Mouse (Mus musculus): ENCODE data around the gene Bnip3.

Bnip3 gene

GRCm38 (mm10) chr7:138909277-138910192, at the start of gene Bnip3:
Bnip3 (minus strand) TSS chr7:138909519.
- DNase-seq (ENCODE audit: low read depth), result no peak

DNA sequence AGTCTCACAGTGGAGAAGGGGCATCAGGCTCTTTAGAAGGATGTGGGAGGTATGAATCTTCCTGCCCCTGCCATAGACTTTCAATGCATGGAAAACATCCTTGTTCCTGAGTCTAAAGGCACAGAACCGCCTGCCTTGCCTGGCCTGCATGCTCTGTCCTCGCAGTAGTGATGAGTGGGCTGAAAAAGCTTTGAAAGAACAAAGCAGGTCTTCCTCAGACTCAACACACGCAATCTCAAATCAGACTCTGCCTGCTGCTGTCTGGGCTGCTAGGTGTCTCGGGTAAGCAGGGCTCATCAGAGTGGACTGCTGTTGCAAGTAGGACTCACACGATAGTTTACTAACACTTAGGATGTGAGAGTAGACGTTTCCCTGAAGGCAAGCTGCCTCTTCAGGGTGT, 47.8 kb upstream of the Bnip3 start:
- no peak for DNase-seq (ENCODE audit: low read depth)

- DNase-seq (ENCODE audit: low read depth), result no peak
Measured at GRCm38 (mm10) chr7:138955787-138956186, 46.5 kb upstream of the Bnip3 start.

- no peak for DNase-seq (ENCODE audit: low read depth)
Measured at GRCm38 (mm10) chr7:138948309-138948708, 39.0 kb upstream of the Bnip3 start.

GRCm38 (mm10) chr7:138947741-138948140, 38.4 kb upstream of the Bnip3 start:
- DNase-seq (ENCODE audit: low read depth), result no peak

DNA sequence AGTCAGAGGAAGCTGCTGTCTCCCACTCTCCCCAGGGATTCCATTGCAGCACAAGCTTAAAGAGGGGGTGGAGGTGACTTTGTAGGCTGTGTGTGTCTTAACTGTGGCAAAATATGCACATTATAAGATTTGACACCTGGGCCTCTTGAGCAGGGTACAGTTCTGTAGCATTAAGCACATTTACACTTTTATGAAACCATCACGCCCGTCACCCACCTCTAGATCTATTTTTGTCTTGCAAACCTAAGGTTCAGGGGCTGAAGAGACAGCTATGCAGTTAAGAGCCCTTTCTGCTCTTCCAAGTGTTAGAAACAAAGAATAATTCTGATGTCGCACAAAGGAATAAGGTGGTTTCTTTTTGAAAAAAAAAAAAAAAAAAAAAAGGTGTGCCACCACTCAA, 36.3 kb upstream of the Bnip3 start:
- no peak for DNase-seq (ENCODE audit: low read depth)

DNA sequence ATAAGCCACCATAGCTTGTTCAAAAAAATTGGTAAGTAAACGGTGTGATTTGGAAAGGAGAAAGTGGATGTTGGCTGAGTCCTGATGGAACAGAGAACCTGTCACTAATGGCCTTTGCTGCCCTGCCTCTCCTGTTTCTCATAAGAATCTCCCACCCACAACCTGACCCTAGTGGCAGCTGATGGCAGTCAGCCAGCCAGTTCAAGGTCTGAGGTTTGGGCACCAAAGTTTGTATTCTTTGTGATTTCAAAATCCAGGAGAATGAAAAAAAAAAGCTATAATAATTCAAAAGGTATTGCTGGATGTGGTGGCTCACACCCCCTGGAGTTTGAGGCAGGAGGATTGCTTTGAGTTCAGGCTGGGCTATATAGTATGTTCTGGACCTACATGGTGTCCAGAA, 33.0 kb upstream of the Bnip3 start:
- DNase-seq (ENCODE audit: low read depth), result no peak

DNA sequence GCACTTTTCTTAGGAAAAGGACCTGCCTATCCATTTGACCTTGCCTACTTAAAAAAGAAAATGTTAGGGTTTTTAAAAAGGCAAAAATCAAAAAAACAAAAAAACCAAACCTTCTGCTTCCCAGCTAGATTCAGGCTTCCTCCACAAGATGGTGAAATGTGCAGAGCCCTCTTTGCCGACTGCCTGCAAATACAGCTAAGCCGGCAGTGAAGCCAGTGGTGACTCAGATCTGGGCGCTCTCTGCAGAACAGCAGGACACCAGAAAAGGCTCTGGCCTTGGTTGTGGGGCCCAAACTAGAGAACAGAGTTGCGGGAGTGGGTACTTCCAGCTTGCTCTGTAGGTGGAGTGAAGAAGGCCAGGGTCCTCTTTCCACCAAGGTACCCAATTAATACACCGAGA, 32.3 kb upstream of the Bnip3 start:
- DNase-seq (ENCODE audit: low read depth), result no peak

DNA sequence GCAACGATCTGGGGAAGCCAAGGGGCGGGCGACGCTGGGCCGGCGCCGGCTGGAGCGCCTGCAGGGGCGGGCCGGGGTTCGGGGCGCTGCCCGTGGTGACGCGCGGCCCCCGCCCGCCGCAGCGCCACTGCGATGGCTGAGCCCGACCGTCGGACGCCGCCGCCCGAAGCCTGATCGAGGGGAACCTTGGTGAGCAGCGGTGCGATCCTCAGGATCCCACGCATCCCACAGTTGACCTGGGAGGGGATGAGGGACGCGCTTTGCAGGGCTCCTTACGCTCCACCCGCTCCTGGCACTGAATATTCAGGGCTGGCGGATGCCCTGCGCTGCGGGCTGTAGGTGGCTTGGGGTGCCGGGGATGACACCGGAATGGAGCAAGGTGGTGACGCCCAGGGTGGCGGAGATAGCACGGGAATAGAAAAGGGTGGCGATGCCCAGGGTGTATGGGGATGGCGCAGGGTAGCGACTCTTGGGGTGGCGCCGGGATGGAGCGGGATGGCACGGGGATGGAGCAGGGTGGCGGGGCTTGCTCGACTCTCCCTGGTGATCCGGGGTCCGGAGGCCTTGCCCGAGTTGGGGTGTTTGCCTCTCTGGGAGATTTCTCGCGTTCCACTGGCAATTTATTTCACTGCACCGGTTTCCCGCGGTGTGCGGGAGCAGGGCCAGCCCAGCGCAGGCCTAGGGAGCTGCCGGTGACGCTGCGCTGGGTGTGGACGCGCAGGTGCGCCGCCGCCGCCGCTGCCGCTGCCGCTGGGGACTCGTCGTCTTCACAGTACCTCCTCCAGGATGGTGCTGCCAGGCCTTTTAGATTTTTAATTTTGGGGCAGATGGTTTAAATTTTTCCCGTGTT, 31.5 kb upstream of the Bnip3 start, which contains the start of gene Jakmip3:
Gene Jakmip3 (plus strand): TSS at position 119 of the 850 bp plus-strand sequence.
- DNase-seq (ENCODE audit: low read depth), result no peak

DNA sequence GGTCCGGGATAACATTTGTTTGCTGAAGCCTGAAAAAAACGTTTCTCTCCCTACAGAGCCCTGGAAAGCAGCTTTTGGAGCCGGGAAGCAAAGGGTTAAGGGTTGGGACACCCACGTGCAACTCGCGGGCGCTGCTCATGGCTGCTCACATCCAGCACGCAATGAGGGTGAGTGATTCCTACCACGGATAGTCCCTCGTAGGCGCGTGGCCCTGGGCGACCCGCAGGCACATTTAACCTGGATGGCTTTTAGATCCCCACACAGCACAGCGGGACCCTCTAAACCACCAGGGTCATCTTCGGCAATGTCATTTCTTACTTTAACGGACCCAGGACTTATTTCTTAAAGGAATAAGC, 30.9 kb upstream of the Bnip3 start:
- no peak for DNase-seq (ENCODE audit: low read depth)

DNA sequence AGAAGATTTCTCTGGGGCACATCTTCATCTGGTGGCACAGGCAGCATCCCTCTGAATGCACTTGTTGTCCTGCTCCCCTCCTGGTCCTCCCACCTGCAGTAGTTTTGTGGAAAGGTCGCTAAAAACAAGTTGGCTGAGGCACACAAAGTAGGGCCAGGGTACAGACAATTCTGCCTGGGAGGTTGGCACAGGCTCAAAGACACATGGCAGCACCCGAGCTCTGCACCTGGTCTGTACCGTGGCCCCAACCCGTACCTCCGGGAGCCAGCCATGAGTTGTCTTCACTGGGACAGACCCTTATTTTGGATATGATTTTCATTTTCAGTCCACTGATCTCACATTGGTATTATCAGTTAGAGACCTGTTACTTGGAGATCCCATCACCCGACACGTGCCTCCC, 29.7 kb upstream of the Bnip3 start:
- no peak for DNase-seq (ENCODE audit: low read depth)

- no peak for DNase-seq (ENCODE audit: low read depth)
Measured at GRCm38 (mm10) chr7:138934523-138934922, 25.2 kb upstream of the Bnip3 start.

DNA sequence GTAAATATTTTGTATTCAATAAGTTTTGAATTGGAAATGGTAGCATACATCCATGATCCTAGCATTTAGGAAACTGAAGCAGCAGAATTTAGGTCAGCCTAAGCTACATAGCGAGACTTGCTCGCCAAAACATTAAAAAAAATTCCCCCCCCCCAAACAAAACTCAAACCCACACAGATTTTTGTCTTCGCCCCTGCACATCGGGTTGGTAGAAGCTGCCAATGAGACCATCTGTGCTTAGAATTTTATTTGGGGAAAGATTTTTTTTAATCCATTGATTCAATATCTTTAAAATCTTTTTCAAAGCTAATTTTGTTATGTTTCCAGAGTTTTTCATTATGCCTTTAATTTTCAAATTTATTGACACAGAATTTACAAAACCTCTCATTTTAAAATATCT, 19.1 kb upstream of the Bnip3 start:
- no peak for DNase-seq (ENCODE audit: low read depth)

- DNase-seq (ENCODE audit: low read depth), result no peak
Measured at GRCm38 (mm10) chr7:138923756-138924425, 14.6 kb upstream of the Bnip3 start.

- DNase-seq (ENCODE audit: low read depth), result no peak
Measured at GRCm38 (mm10) chr7:138921611-138922010, 12.3 kb upstream of the Bnip3 start.

DNA sequence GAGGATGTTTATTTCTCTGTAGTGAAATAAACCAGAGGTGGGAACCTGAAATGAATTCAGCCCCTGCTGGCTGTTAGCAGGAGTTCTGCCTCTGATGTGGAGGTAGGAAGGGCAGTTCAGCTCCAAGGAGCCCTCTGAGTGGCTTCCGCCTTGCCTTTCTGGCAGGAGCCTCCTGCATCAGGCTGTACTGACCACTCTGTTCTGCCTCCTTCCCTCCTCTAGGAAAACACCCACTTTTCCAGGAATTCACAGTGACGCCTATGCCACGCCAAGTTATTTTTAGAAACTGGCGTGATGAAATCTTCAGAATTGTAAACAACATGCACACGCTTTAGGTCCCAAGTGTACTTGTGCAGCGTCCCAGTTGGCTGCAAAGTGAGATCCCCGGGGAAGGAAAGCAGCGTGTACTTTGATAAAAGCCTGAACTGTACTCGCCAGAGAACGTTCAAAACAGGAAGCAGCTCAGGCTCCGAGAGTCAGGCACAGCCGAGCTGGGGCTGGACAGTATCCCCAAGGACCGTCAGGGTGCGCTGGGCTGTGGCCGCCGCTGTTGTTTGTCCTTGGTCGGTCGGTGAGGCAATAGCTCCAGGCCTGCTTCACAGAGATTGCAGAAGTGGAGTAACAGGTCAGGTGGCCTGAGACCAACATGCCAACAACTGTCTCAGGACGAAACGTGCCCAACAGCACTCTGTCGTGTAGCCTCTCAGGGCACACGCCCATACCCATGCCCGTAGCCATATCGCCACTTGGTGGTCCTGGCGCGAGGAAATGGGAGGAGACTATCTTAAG, 10.0 kb upstream of the Bnip3 start:
- peak; percentile 74 for DNase-seq (ENCODE audit: low read depth)

- no peak for DNase-seq (ENCODE audit: low read depth)
Measured at GRCm38 (mm10) chr7:138913616-138914015, 4.3 kb upstream of the Bnip3 start.

DNA sequence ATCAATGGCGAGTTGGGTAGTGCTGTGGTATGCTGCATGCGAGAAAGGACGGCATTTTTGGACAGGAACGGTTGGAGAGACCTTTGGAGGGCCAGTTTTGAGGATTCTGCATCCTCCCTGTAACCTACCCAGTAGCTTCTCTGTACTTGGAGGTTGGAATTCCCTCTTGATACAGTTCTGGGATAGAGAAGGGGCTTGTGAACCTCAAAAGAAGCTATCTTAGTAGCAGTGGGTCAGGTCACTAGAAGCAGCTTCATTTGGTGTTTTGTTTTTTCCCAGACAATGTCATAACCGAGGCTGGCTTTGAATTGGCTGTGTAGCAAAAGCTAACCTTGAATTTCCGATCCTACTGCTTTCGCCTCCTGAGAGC, 859 bp upstream of the Bnip3 start:
- DNase-seq (ENCODE audit: low read depth), result no peak

DNA sequence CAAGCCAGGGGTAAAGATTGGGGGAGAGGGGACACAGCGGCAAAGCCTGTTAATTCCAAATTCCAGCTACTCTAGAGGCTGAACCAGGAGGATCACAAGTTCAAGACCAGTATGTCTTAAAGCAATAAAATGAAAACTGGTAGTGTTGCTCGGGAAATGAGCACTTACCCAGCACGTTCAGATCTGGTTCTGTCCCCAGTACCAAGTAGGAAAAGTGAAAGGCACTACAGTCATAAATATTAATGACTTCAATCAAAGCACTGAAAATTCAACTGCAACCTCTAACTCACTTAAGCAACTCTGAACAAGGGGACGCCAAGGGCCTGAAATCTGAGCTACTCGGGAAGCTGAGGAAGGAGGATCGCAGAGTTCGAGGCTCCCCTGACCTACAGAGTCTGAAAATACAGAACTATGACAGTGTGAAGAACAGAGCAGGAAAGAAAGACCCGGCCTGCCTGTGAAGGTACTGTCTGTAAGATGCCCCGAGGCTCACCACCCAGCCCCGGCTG, 497 bp downstream of the Bnip3 start:
- DNase-seq (ENCODE audit: low read depth), result no peak

DNA sequence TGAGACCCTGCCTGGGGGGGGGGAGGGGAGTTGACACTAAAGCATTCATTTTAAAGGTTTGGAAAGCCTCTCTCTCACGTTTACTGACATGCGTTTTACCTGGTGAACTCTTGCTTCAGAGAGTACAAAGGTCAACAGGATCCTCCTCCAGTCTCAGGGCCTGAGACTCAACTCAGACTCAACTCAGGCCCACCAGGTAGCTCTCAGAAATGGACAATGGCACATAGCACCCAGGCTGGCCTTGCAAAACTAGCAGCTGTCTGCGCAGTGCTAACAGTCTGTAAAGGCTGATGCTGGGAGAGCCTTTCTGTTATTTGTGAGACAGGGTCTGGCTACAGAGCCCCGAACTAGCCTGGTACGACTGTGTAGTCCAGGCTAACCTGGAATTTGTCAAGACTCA, 1.3 kb downstream of the Bnip3 start:
- DNase-seq (ENCODE audit: low read depth), result no peak

DNA sequence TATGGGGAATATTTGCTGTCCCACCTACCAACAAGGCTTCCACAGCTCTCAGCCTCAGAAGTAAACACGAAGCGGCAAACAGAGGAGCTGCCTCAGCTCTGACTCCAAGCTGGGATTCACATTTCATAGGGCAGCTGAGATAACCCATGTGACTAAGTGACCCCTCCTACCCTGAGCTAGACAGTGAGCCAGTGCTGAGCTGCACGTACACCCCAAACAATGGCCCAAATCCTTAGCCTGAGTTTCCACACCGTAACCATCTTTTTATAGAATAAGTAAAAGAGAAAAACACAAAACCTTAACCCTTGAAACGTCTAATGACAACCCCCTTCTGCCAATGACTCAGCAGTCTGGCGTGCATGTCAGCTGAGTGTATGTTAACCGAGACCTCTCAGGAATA, 2.3 kb downstream of the Bnip3 start:
- peak; percentile 72 for DNase-seq (ENCODE audit: low read depth)

GRCm38 (mm10) chr7:138906441-138906840, 2.9 kb downstream of the Bnip3 start:
- no peak for DNase-seq (ENCODE audit: low read depth)

All from fibroblast of lung, adult 2 months (primary cell).